Mouse (Mus musculus): ENCODE results near the gene Tubb1. TPM values are rescaled to one million over a fixed set of nuclear protein-coding genes. Genes with fewer than 3 reads are reported as not detected.

Tubb1 gene
- polyA plus RNA-seq, 1 experiment: 58.7 TPM

- H3K4me3 ChIP-seq (ENCODE audit: extremely low read depth, insufficient read depth, insufficient read length): no peak overlapping the region
- 86% methylated on average over 4 of the region's 4 CpGs for WGBS
- no peak for TF ChIP-seq POLR2A (IDR thresholded peaks at IDR 0.05; ENCODE audit: low read depth, low read length)
- no peak for TF ChIP-seq CTCF (IDR thresholded peaks at IDR 0.05; ENCODE audit: extremely low read depth, insufficient read depth, insufficient read length, insufficient replicate concordance)
- no peak for DNase-seq (ENCODE audit: low read depth in 1 of 2, low spot score in 2 of 2)
- no peaks in the 10 kb centered on the region for H3K4me1 ChIP-seq (ENCODE audit: control insufficient read depth, insufficient read depth, insufficient read length)
- H3K27me3 ChIP-seq (ENCODE audit: control insufficient read depth, insufficient read depth, low read length): no peaks in the 10 kb centered on the region
- H3K36me3 ChIP-seq (ENCODE audit: control insufficient read depth, insufficient read depth, low read length): no peaks in the 10 kb centered on the region
- no peak overlapping the region for H3K27ac ChIP-seq (ENCODE audit: insufficient read depth, low read length)
Observed at GRCm38 (mm10) chr2:174448405-174448804, 2.1 kb upstream of the Tubb1 start.

DNA sequence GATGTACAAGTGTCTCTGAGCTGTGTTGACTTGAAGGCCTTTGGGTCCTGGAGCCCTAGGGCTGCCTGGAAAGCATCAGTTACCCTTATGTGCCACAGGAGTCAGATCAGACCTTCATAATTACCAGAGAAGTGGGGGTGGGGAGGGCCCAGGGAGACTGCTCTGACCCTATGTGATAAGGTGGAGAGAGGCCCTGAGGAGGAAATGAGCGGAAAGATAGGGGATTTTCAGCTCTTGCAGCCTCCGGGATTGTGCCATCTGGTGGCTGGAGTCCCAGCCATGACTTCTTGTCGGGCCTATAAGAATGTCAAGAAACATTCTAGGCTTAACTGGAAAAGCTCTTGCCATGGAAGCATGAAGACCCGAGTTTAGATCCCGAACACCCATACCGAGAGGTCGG lies 3.2 kb downstream of the Tubb1 start:
- TF ChIP-seq POLR2A (IDR thresholded peaks at IDR 0.05; ENCODE audit: low read depth, low read length) (no peak), CTCF (IDR thresholded peaks at IDR 0.05; ENCODE audit: extremely low read depth, insufficient read depth, insufficient read length, insufficient replicate concordance) (peak; percentile 30; the same call in 1 of the 2 replicates)
- H3K4me1 ChIP-seq (ENCODE audit: control insufficient read depth, insufficient read depth, insufficient read length): no peaks in the 10 kb centered on the region
- H3K27ac ChIP-seq (ENCODE audit: insufficient read depth, low read length): no peak overlapping the region
- WGBS: 66% methylated on average over 7 of the region's 7 CpGs
- no peaks in the 10 kb centered on the region for H3K27me3 ChIP-seq (ENCODE audit: control insufficient read depth, insufficient read depth, low read length)
- no peak overlapping the region for H3K4me3 ChIP-seq (ENCODE audit: extremely low read depth, insufficient read depth, insufficient read length)
- H3K36me3 ChIP-seq (ENCODE audit: control insufficient read depth, insufficient read depth, low read length): no peaks in the 10 kb centered on the region
- no peak for DNase-seq (ENCODE audit: low read depth in 1 of 2, low spot score in 2 of 2)

DNA sequence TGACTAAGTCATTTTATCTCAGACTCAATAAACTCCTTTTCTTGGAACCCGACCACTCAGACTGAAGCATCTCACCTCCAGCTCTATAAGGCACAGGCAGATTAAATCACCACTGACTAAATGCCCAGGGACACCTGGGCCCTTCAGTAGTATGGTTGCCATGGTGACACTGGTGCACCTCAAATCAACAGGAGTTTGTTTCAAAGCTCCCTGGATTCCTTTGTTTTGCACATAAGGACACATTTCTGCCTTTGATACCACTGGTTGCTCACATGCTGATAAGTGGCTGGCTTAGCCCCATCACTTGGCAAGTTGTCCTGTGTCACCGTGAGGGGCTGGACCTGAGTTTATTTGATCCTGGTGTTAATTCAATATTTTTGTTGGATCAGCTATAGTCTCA lies 8.9 kb downstream of the Tubb1 start:
- no peak for DNase-seq (ENCODE audit: low read depth in 1 of 2, low spot score in 2 of 2)
- Histone ChIP-seq H3K4me1 (ENCODE audit: control insufficient read depth, insufficient read depth, insufficient read length) (peaks cover 4% of the 10 kb centered on the region), H3K27ac (ENCODE audit: insufficient read depth, low read length) (no peak overlapping the region), H3K27me3 (ENCODE audit: control insufficient read depth, insufficient read depth, low read length) (no peaks in the 10 kb centered on the region), H3K36me3 (ENCODE audit: control insufficient read depth, insufficient read depth, low read length) (peaks cover 11% of the 10 kb centered on the region), H3K4me3 (ENCODE audit: extremely low read depth, insufficient read depth, insufficient read length) (no peak overlapping the region)
- 73% methylated on average over 2 of the region's 2 CpGs for WGBS
- TF ChIP-seq POLR2A (IDR thresholded peaks at IDR 0.05; ENCODE audit: low read depth, low read length) (no peak), CTCF (IDR thresholded peaks at IDR 0.05; ENCODE audit: extremely low read depth, insufficient read depth, insufficient read length, insufficient replicate concordance) (no peak)

- peak overlapping the region; percentile 93 for H3K4me3 ChIP-seq (ENCODE audit: extremely low read depth, insufficient read depth, insufficient read length)
- peak in 1 of 2 experiments; percentile 11 for DNase-seq (ENCODE audit: low read depth in 1 of 2, low spot score in 2 of 2)
- peaks cover 4% of the 10 kb centered on the region for H3K4me1 ChIP-seq (ENCODE audit: control insufficient read depth, insufficient read depth, insufficient read length)
- no peaks in the 10 kb centered on the region for H3K27me3 ChIP-seq (ENCODE audit: control insufficient read depth, insufficient read depth, low read length)
- no peak overlapping the region; the same call in 1 of the 2 replicates for H3K27ac ChIP-seq (ENCODE audit: insufficient read depth, low read length)
- no peak for TF ChIP-seq CTCF (IDR thresholded peaks at IDR 0.05; ENCODE audit: extremely low read depth, insufficient read depth, insufficient read length, insufficient replicate concordance)
- TF ChIP-seq POLR2A (IDR thresholded peaks at IDR 0.05; ENCODE audit: low read depth, low read length): no peak
- 33% methylated on average over 10 of the region's 10 CpGs for WGBS
- peaks cover 18% of the 10 kb centered on the region for H3K36me3 ChIP-seq (ENCODE audit: control insufficient read depth, insufficient read depth, low read length)
Observed at GRCm38 (mm10) chr2:174463370-174463769, 12.9 kb downstream of the Tubb1 start.

GRCm38 (mm10) chr2:174463789-174464523 lies 13.5 kb downstream of the Tubb1 start, which contains the start of gene Atp5e:
Gene Atp5e, minus strand, starts transcription at chr2:174464105.
- H3K4me3 ChIP-seq (ENCODE audit: extremely low read depth, insufficient read depth, insufficient read length): peak within 1 kb of the TSS; percentile 93
- 2% methylated on average over 48 of the region's 48 CpGs for WGBS
- peaks cover 18% of the 10 kb centered on the region for H3K36me3 ChIP-seq (ENCODE audit: control insufficient read depth, insufficient read depth, low read length)
- H3K27ac ChIP-seq (ENCODE audit: insufficient read depth, low read length): peak within 1 kb of the TSS; percentile 64
- no peak for TF ChIP-seq CTCF (IDR thresholded peaks at IDR 0.05; ENCODE audit: extremely low read depth, insufficient read depth, insufficient read length, insufficient replicate concordance)
- TF ChIP-seq POLR2A (IDR thresholded peaks at IDR 0.05; ENCODE audit: low read depth, low read length): peak; percentile 44
- DNase-seq (ENCODE audit: low read depth in 1 of 2, low spot score in 2 of 2): peak; percentile 69 to 98
- H3K27me3 ChIP-seq (ENCODE audit: control insufficient read depth, insufficient read depth, low read length): no peaks in the 10 kb centered on the region
- peaks cover 4% of the 10 kb centered on the region for H3K4me1 ChIP-seq (ENCODE audit: control insufficient read depth, insufficient read depth, insufficient read length)

- H3K27ac ChIP-seq (ENCODE audit: insufficient read depth, low read length): no peak overlapping the region
- no peak for TF ChIP-seq CTCF (IDR thresholded peaks at IDR 0.05; ENCODE audit: extremely low read depth, insufficient read depth, insufficient read length, insufficient replicate concordance)
- TF ChIP-seq POLR2A (IDR thresholded peaks at IDR 0.05; ENCODE audit: low read depth, low read length): no peak
- H3K4me3 ChIP-seq (ENCODE audit: extremely low read depth, insufficient read depth, insufficient read length): no peak overlapping the region
- 61% methylated on average over 4 of the region's 4 CpGs for WGBS
- H3K36me3 ChIP-seq (ENCODE audit: control insufficient read depth, insufficient read depth, low read length): peaks cover 7% of the 10 kb centered on the region
- H3K4me1 ChIP-seq (ENCODE audit: control insufficient read depth, insufficient read depth, insufficient read length): peaks cover 8% of the 10 kb centered on the region; the same call in 1 of the 2 replicates
- H3K27me3 ChIP-seq (ENCODE audit: control insufficient read depth, insufficient read depth, low read length): no peaks in the 10 kb centered on the region
- DNase-seq (ENCODE audit: low read depth in 1 of 2, low spot score in 2 of 2): no peak
Observed at GRCm38 (mm10) chr2:174470333-174470732, 19.8 kb downstream of the Tubb1 start.
